Comparison of ENCODE assay signal across 11 mouse cellular contexts in genomic region chr10:26710458-26711011, GRCm38 (mm10). TPM values are rescaled to one million over a fixed set of nuclear protein-coding genes. Genes with fewer than 3 reads are reported as not detected.
DNase-seq lines count a peak whose midpoint lies in the region; ATAC-seq lines count a peak whose summit lies in the region.
"Had no signal": no experiment of that assay in that cellular context is flagged by ENCODE, and none has a peak within 500 bp of the region (broad histone marks: within the 10 kb centered on the region; RNA-seq: fewer than 3 reads in every experiment).

No protein-coding gene starts in this region.

- H3K27me3 ChIP-seq in neural tube, embryonic 11.5 days (ENCODE audit: control insufficient read depth, insufficient read depth, low read length): no peaks in the 10 kb centered on the region
- no peaks in the 10 kb centered on the region for H3K27me3 ChIP-seq in hindbrain, embryonic 10.5 days (ENCODE audit: insufficient read depth, poor library complexity, severe bottlenecking)
- no peaks in the 10 kb centered on the region for H3K27me3 ChIP-seq in limb, embryonic 10.5 days (ENCODE audit: low read depth, poor library complexity, severe bottlenecking)
- H3K27me3 ChIP-seq in neural tube, embryonic 15.5 days (replicated peaks): no peaks in the 10 kb centered on the region
- H3K27me3 ChIP-seq: heart, embryonic 13.5 days had no signal

- H3K4me2 ChIP-seq in neural tube, embryonic 11.5 days (ENCODE audit: low read depth): no peak overlapping the region
- no peak overlapping the region for H3K4me2 ChIP-seq in neural tube, embryonic 15.5 days
- H3K4me2 ChIP-seq: heart, embryonic 13.5 days had no signal

- H3K4me1 ChIP-seq in neural tube, embryonic 11.5 days (ENCODE audit: control insufficient read depth, insufficient read depth, low read length): no peaks in the 10 kb centered on the region
- 0 out of 2 replicates have a peak, but pooled peaks cover 2% of the 10 kb centered on the region for H3K4me1 ChIP-seq in hindbrain, embryonic 10.5 days (replicated peaks)
- H3K4me1 ChIP-seq in limb, embryonic 10.5 days: peaks cover 6% of the 10 kb centered on the region; the same call in 1 of the 2 replicates
- H3K4me1 ChIP-seq in neural tube, embryonic 15.5 days: no peaks in the 10 kb centered on the region
- H3K4me1 ChIP-seq: heart, embryonic 13.5 days had no signal

- WGBS in neural tube, embryonic 11.5 days: 94% methylated on average over 7 of the region's 7 CpGs
- WGBS in hindbrain, embryonic 10.5 days: 93% methylated on average over 7 of the region's 7 CpGs
- WGBS in limb, embryonic 10.5 days: 95% methylated on average over 7 of the region's 7 CpGs
- 96% methylated on average over 7 of the region's 7 CpGs for WGBS in neural tube, embryonic 15.5 days

- H3K36me3 ChIP-seq in neural tube, embryonic 11.5 days (ENCODE audit: control insufficient read depth, insufficient read depth, low read length): no peaks in the 10 kb centered on the region
- no peaks in the 10 kb centered on the region for H3K36me3 ChIP-seq in hindbrain, embryonic 10.5 days
- no peaks in the 10 kb centered on the region for H3K36me3 ChIP-seq in limb, embryonic 10.5 days
- H3K36me3 ChIP-seq in neural tube, embryonic 15.5 days: no peaks in the 10 kb centered on the region
- H3K36me3 ChIP-seq: heart, embryonic 13.5 days had no signal

- no peak overlapping the region for H3K4me3 ChIP-seq in neural tube, embryonic 11.5 days (ENCODE audit: low read depth, low read length)
- H3K4me3 ChIP-seq in hindbrain, embryonic 10.5 days: no peak overlapping the region
- no peak overlapping the region for H3K4me3 ChIP-seq in limb, embryonic 10.5 days
- no peak overlapping the region for H3K4me3 ChIP-seq in neural tube, embryonic 15.5 days (replicated peaks)
- H3K4me3 ChIP-seq: heart, embryonic 13.5 days had no signal

- H3K9me3 ChIP-seq in neural tube, embryonic 11.5 days (ENCODE audit: control insufficient read depth, low read length): no peaks in the 10 kb centered on the region
- H3K9me3 ChIP-seq in hindbrain, embryonic 10.5 days: no peaks in the 10 kb centered on the region
- H3K9me3 ChIP-seq in limb, embryonic 10.5 days (replicated peaks): no peaks in the 10 kb centered on the region
- no peaks in the 10 kb centered on the region for H3K9me3 ChIP-seq in neural tube, embryonic 15.5 days (replicated peaks)
- H3K9me3 ChIP-seq: heart, embryonic 13.5 days had no signal

- peak; percentile 24; the same call in 1 of the 2 replicates for ATAC-seq in neural tube, embryonic 11.5 days (ENCODE audit: insufficient read depth, low FRiP score, low TSS enrichment)
- ATAC-seq in neural tube, embryonic 15.5 days (ENCODE audit: low FRiP score): peak; percentile 63
- no peak for ATAC-seq in inflammation-experienced regulatory T-cells, adult 6 months
- ATAC-seq: Patski had no signal

- DNase-seq in neural tube, embryonic 11.5 days (ENCODE audit: low spot score): no peak
- no peak for DNase-seq in neural tube, embryonic 10.5 days (ENCODE audit: extremely low spot score, low spot score)
- no peak for DNase-seq in hindbrain, embryonic 10.5 days (ENCODE audit: low spot score)
- DNase-seq in limb, embryonic 10.5 days (ENCODE audit: low spot score): no peak
- no peak for DNase-seq in lung, postnatal 25 days (ENCODE audit: low spot score)
- DNase-seq: cerebellum, adult 9-11 months; thymus, postnatal 36 days had no signal

- H3K9ac ChIP-seq in neural tube, embryonic 11.5 days (ENCODE audit: low read length): no peak overlapping the region
- no peak overlapping the region for H3K9ac ChIP-seq in neural tube, embryonic 15.5 days (replicated peaks)
- H3K9ac ChIP-seq: heart, embryonic 13.5 days had no signal

- H3K27ac ChIP-seq in neural tube, embryonic 11.5 days (ENCODE audit: low read depth, low read length): no peak overlapping the region
- peak overlapping the region; percentile 45; the same call in 1 of the 2 replicates for H3K27ac ChIP-seq in hindbrain, embryonic 10.5 days
- H3K27ac ChIP-seq in limb, embryonic 10.5 days: 0 out of 2 replicates have a peak overlapping the region, but pooled peaks have one; percentile 58
- H3K27ac ChIP-seq in neural tube, embryonic 15.5 days (replicated peaks): peak overlapping the region; percentile 18; the same call in 1 of the 2 replicates
- H3K27ac ChIP-seq: heart, embryonic 13.5 days had no signal

RNA-seq across cellular contexts. Expression of gene Arhgap18, which starts 42.7 kb away (rescaled TPM):
- polyA plus RNA-seq in neural tube, embryonic 11.5 days (2014; fragmentation: Nextera tagmentation; extraction: Ambion mirVana): 11.0 and 11.2 TPM in 2 replicates
- polyA plus RNA-seq in hindbrain, embryonic 10.5 days (2016; fragmentation: Nextera tagmentation; extraction: Ambion mirVana): 10.0 and 10.9 TPM in 2 replicates
- polyA plus RNA-seq in limb, embryonic 10.5 days (2016; fragmentation: Nextera tagmentation; extraction: Ambion mirVana): 10.8 and 14.8 TPM in 2 replicates
- polyA plus RNA-seq in neural tube, embryonic 15.5 days (2015; fragmentation: Nextera tagmentation; extraction: Ambion mirVana): 11.7 and 15.3 TPM in 2 replicates
- polyA plus RNA-seq in inflammation-experienced regulatory T-cells, adult 6 months (2017; shearing (Covaris generic)): 10 to 100 TPM; 38.9 to 47.6 (median 41.2) TPM
